Mouse (Mus musculus): ENCODE measurements at regions not wholly inside any gene's neighbourhood (a gene's known extent, or its start where the extent isn't known, plus 50 kb on each side); places are given as distances from the start of the nearest gene placed in this dataset.

DNA sequence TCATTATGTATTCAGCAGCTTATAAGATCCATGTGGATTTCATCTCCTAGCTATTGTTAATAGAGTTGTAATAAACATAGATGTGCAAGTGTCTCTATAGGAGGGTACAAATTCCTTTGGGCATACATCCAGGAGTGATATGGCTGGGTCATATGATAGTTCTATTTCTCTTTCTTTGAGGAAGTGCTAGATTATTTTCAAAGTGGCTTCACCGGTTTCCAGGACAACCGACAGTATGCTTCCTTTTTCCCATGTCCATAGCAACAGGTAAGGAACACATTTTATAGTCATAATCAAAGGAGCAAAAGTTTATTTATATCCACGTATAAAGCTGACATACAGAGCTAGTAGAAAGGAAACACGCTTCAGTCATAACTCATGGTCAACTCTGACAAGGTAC lies 710.2 kb upstream of the Tenm4 start:
- no peak for DNase-seq

- no peak for DNase-seq
Observed at GRCm38 (mm10) chr7:95465506-95465905, 705.5 kb upstream of the Tenm4 start.

GRCm38 (mm10) chr7:95467028-95467427 lies 704.0 kb upstream of the Tenm4 start:
- DNase-seq: no peak

DNA sequence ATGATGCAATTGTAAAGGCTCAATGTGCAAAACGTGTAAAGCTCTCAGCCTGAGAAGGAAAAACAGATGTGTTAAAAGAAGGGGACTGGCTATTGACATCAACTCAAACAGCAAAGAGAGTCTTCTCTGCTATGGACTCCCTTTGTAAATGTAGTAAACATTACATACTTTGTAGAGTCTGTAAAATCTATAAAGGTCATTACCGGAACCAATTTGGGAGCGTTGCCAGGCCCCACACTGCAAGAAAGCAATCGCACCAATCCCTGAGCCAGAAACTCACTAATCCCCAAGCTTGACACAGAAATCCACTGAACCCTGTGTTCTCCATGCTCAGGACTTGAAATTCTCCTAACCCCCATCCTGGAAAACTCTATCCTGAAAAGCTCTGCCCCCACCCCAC lies 697.2 kb upstream of the Tenm4 start:
- no peak for DNase-seq

- DNase-seq: no peak
Observed at GRCm38 (mm10) chr7:95480121-95480726, 690.8 kb upstream of the Tenm4 start.

DNA sequence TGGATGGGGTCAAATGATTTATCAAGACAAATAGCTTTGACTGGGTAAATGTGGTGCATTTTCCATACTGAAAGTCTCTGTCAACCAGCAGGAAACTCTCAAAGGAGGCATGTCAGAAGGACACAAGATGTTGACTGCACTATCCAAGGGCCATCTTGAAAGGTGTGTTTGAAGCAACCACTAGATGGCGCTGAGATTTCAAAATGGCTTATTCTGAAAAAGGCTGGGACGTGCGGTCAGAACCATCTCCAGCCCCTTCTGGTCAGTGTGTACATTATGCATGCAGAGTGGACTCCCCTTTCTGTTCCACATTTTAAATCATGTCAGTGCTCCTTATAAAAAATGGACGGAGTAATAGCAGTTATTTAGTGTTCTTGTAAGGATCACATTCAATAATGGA lies 681.4 kb upstream of the Tenm4 start:
- DNase-seq: no peak

DNA sequence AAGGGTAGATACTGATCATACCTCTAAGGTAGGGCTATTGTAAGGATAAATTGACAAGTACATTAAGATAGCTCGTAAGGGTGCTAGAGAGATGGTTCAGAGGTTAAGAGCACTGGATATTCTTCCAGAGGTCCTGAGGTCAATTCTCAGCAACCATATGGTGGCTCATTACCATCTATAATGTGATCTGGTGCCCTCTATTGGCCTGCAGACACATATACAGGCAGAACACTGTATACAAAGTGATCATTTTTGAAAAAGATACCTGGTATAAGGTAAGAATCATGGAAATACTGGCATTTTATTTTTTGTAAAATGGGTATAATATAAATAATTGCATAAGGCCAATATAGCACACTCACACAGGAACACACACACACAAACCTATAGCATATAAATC lies 676.3 kb upstream of the Tenm4 start:
- DNase-seq: no peak

DNA sequence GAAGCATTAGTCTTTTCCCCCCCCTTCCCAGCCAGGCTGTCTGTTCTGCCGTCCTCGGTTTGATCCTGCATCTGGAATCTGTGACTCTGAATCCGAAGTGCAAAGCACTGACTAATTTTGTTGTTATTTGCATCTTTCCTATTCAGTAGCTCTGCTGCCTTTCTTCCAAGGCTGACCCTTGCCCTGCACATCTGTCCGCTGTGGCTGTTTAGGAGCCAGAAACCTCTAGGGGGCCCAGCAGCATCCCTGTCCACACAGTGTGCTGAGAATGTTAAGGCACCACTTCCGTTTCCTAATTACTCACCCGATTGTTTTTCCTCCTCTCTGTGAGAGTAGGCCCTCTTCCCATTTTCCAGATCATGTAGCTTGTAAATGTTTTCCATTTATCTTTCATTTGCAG lies 668.1 kb upstream of the Tenm4 start:
- no peak for DNase-seq

DNA sequence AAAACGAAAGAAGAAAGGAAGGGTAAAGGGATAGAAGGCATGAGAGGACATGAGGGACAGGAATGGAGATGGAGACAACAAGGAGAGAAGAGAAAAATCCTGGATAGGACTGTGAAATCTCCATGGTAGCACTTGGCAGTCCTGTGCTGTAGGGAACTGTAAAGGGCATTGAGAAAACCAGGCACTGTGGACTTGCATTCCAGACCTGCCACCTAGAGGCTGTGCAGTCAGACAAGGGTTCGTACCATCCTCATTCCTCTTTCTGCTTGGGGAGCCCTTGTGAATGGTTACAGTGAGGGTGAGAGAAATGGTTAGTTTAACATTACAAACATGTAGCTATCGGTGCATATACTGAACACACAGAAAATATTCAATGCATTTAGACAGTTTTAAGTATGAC lies 623.8 kb upstream of the Tenm4 start:
- no peak for DNase-seq

DNA sequence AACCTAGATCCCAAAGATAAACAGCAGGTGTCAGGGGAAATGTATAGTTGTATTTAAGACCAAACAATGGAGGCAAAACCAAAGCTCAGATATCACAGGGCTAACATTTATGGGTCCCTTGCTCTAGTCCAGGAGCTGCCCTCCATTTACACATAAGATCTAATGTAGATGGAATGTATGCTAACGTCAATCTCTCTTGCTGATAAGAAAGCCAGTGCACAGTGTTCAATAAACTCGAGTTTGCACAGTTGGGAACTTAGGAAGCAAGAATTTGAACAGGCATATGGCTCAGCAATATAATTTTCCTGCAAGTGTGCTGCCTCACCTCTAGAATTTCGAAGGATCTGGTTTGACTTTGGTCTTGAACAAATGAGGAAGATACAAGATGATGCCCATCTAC lies 620.9 kb upstream of the Tenm4 start:
- DNase-seq: no peak

GRCm38 (mm10) chr7:95551798-95552387 lies 619.2 kb upstream of the Tenm4 start:
- no peak for DNase-seq

- DNase-seq: no peak
Observed at GRCm38 (mm10) chr7:95558589-95558988, 612.5 kb upstream of the Tenm4 start.

GRCm38 (mm10) chr7:95578633-95579032 lies 592.4 kb upstream of the Tenm4 start:
- DNase-seq: no peak

- no peak for DNase-seq
Observed at GRCm38 (mm10) chr7:95581325-95581724, 589.7 kb upstream of the Tenm4 start.

- no peak for DNase-seq
Observed at GRCm38 (mm10) chr7:95598339-95598738, 572.7 kb upstream of the Tenm4 start.

- DNase-seq: no peak
Observed at GRCm38 (mm10) chr7:95613736-95614135, 557.3 kb upstream of the Tenm4 start.

GRCm38 (mm10) chr7:95617370-95617769 lies 553.7 kb upstream of the Tenm4 start:
- DNase-seq: peak; percentile 31

DNA sequence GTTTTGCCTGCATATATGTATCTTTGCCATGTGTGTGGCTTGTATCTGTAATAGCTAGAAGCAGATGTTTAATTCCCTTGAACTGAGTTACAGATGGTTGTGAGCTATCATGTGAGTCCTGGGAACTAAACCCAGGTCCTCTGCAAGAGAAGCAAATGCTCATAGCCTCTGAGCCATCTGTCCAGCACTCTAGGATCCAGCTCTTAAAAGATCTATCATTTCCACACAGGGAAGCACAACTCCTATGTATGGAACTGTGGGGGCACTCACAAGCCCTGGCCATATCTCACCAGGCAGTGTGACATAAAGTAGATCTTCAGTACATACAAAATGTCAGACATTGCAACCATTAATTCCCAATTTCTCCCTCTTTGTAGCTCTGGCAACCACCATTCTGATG lies 552.9 kb upstream of the Tenm4 start:
- no peak for DNase-seq

- no peak for DNase-seq
Observed at GRCm38 (mm10) chr7:95620079-95620478, 551.0 kb upstream of the Tenm4 start.

DNA sequence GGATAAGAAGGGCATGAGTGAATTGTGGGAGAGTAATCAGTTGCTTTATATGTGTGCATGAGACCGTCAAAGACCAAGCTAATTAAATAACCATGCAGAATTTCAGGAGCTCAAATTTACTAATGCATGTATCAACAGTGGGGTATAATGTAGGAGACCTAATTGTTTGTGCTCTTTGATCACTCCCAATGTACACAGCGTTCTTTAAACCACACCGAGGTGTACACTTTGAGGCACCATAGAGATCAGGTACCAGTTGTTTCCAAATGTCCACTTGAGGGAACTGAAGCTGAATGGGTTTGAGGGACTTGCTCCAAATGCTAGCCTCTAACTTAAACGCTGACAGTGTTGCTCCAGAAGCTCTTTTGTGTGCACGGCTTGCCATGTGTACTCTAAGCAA lies 530.4 kb upstream of the Tenm4 start:
- DNase-seq: no peak

DNA sequence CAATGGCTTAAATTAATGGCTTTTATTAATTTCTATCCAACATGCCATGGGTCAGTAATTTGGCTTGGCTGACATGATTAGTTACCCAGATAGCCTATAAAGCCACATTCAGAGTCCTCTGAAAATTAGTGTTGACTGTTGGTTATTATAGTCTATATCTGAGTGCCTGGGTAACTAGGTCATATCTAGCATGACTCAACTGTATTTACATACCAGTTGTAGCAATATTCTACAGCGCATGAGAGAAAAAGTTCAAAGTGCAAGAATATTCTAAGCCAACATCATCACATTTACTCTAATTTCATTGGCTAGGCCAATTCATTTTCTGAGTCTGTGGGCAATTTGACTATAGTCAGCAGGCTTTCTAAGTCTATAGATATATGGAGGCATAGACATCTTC lies 496.7 kb upstream of the Tenm4 start:
- no peak for DNase-seq

DNA sequence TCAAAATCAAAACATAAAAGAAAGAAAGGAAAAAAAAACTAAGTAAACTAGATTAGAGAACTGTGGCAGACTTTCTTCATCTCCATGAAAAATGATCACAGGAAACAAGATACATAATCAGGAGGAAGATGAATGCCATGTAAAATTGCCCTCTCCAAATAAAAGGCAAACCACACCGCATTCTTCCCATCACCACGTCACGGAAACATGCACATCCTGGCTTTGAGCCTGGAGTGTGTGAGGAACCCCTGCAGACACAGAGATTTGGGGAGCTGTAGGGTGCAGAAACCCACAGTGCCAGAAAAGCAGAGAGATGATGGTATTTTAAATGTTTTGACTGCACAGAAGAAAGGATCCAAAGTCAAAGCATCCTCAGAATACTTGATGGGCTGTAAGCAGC lies 488.5 kb upstream of the Tenm4 start:
- no peak for DNase-seq

DNA sequence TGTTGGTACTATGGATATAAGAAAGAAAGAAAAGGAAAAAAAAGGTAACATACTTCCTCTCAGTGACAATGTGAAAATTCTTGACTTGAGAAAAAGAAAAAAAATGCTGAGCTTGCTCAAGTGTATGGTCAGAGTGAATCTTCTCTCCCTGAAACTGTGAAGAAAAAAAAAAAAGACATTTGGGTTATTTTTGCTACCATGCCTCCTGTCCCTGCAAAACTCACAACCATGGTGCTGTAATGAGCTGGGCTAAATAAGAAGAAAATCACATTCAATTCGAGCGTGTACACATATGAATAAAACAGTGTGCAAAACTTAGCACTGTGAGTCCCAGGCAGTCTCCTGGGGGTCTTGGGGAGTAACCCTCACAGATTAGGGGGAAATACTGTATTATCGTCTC lies 483.3 kb upstream of the Tenm4 start:
- DNase-seq: no peak

DNA sequence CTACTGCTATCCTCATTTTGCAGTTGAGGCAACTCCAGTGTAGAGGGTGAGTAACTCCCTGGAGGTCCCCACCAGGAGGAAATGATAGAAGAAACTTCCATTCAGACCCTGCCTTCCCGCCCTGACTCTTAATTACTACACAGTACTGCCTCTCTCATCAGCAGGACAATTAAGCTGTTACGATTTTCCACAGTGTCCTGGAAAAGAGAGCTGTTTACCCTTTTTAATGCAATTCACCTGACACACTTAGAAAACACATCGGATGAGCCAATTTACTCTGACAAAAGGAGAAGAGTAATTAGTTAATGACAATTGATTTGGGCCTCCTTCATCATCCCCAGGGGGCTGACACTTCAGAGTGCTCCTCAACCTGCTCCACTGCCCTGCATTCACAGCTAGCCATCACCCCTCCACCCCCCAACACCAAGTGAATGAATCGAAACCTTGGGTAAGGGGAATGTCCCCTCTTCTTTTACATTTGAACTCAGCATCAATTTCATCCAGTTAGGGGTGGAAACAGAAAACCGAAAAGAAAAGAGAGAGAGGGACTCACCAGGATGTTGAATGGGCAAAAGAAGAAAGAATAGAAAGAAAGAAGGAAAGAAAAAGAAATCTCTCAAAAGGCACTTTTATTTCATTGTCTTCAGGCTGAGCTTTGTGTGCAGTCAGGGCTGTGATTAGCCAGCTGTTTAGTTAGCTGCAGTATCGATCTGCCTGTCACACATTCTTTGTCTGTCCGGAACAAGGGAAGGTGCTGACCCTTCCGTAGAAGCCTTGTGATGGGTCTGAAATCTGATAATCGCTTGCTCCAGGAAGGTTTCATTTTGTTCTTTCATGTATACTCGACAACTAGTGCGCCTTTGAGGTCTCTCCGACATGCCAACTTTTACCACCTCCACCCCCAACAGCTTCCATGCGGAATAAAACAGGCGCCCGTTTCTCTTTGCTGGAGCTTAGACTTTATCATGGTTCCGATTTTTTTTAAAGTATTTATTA lies 482.6 kb upstream of the Tenm4 start:
- DNase-seq: no peak
